Mouse (Mus musculus) right cerebral cortex, adult 18-20 months (tissue): Measurements from ENCODE around the gene Prps1.
"Not testable (repeated sequence)": the region's sequence is repeated elsewhere in the genome, so short reads cannot be mapped to it uniquely, and the experiment has no call there.

Experiments used
- DNase-seq: peaks from one replicate; pipeline ENCODE4 v3.0.0; 2022; ENCODE audit warnings: mixed read lengths

The Prps1 gene

GRCm38 (mm10) chrX:140501401-140502301 lies 45.2 kb downstream of the Prps1 start:
- no peak for DNase-seq

GRCm38 (mm10) chrX:140503905-140504304 lies 47.5 kb downstream of the Prps1 start:
- peak; percentile 26 for DNase-seq

- DNase-seq: peak; percentile 20
These were observed 49.3 kb downstream of the Prps1 start for GRCm38 (mm10) chrX:140505497-140506238.

- no peak for DNase-seq
These were observed 50.2 kb downstream of the Prps1 start for GRCm38 (mm10) chrX:140506436-140507180.

- no peak for DNase-seq
These were observed 51.0 kb downstream of the Prps1 start for GRCm38 (mm10) chrX:140507377-140507776.

GRCm38 (mm10) chrX:140508791-140509190 lies 52.4 kb downstream of the Prps1 start:
- not testable (repeated sequence) for DNase-seq

GRCm38 (mm10) chrX:140509817-140510216 lies 53.4 kb downstream of the Prps1 start:
- DNase-seq: no peak

- peak; percentile 46 for DNase-seq
These were observed 54.5 kb downstream of the Prps1 start for GRCm38 (mm10) chrX:140510696-140511429.

- no peak for DNase-seq
These were observed 55.6 kb downstream of the Prps1 start for GRCm38 (mm10) chrX:140511687-140512651.

GRCm38 (mm10) chrX:140513379-140513778 lies 57.0 kb downstream of the Prps1 start:
- DNase-seq: no peak

GRCm38 (mm10) chrX:140518351-140518750 lies 61.9 kb downstream of the Prps1 start:
- DNase-seq: no peak

- DNase-seq: peak; percentile 74
These were observed 64.0 kb downstream of the Prps1 start for GRCm38 (mm10) chrX:140520146-140521102.

- DNase-seq: no peak
These were observed 65.8 kb downstream of the Prps1 start for GRCm38 (mm10) chrX:140522071-140522765.

GRCm38 (mm10) chrX:140524231-140524630 lies 67.8 kb downstream of the Prps1 start:
- DNase-seq: no peak
